Mouse (Mus musculus) spleen, adult 2 months (tissue): Measurements from ENCODE around the gene Cisd2.

Experiments used
- CTCF ChIP-seq: fragments of 200-500 bp; IDR thresholded peaks from 2 replicates; pipeline ENCODE4 v1.5.1; 2011; ENCODE audit warnings: mild to moderate bottlenecking, inconsistent platforms; ENCODE audit not compliant: insufficient read depth, insufficient read length, insufficient replicate concordance; ENCODE audit errors: extremely low read depth
- POLR2A ChIP-seq: fragments of 200-500 bp; IDR thresholded peaks from 2 replicates; pipeline ENCODE4 v1.6.1; 2011; ENCODE audit warnings: low read depth, low read length, inconsistent platforms

GRCm38 (mm10) chr3:135468402-135468801 is 44.7 kb upstream of the Cisd2 start:
- TF ChIP-seq CTCF (no peak), POLR2A (no peak)
